8 mouse cellular contexts compared by ENCODE assay signal in genomic region chr12:31350944-31351928, GRCm38 (mm10). TPM values are rescaled to one million over a fixed set of nuclear protein-coding genes. Genes with fewer than 3 reads are reported as not detected.
DNase-seq lines count a peak whose midpoint lies in the region; ATAC-seq and TF ChIP-seq lines count a peak whose summit lies in the region.

Gene Dld (minus strand): TSS chr12:31351453.

- peaks cover 5% of the 10 kb centered on the region for H3K4me1 ChIP-seq in embryonic facial prominence, embryonic 14.5 days (ENCODE audit: control insufficient read depth, insufficient read depth, low read length)
- peaks cover 2% of the 10 kb centered on the region for H3K4me1 ChIP-seq in heart, adult 2 months (ENCODE audit: control insufficient read depth, insufficient read depth, low read length)
- peaks cover 12% of the 10 kb centered on the region for H3K4me1 ChIP-seq in limb, embryonic 13.5 days
- peaks cover 13% of the 10 kb centered on the region for H3K4me1 ChIP-seq in midbrain, embryonic 16.5 days (ENCODE audit: control insufficient read depth, insufficient read depth, low read length)

- 0 out of 2 replicates have a peak, but pooled peaks have one; percentile 8 for TF ChIP-seq CTCF in heart, adult 2 months (IDR thresholded peaks at IDR 0.05)

- H3K4me2 ChIP-seq in embryonic facial prominence, embryonic 14.5 days (ENCODE audit: low read depth, low read length) = peak within 1 kb of the TSS; percentile 91
- peak within 1 kb of the TSS; percentile 90 for H3K4me2 ChIP-seq in limb, embryonic 13.5 days (replicated peaks)
- peak within 1 kb of the TSS; percentile 84 for H3K4me2 ChIP-seq in midbrain, embryonic 16.5 days (ENCODE audit: low read length)

- intact Hi-C loops in heart, adult 2 months (cut with DNase I) = loop anchor here (10.0 kb wide), 1 partner anchor 436 kb away; the partner anchor contains the start of genes Acp1 and Sh3yl1

- TF ChIP-seq POLR2A in heart, adult 2 months (IDR thresholded peaks at IDR 0.05; ENCODE audit: insufficient read depth, low read depth, low read length) = peak; percentile 96

- H3K9ac ChIP-seq in embryonic facial prominence, embryonic 14.5 days (ENCODE audit: low read depth, low read length) = peak within 1 kb of the TSS; percentile 94
- H3K9ac ChIP-seq in heart, adult 2 months (ENCODE audit: low read depth, low read length) = peak within 1 kb of the TSS; percentile 94
- H3K9ac ChIP-seq in limb, embryonic 13.5 days = peak within 1 kb of the TSS; percentile 97
- H3K9ac ChIP-seq in midbrain, embryonic 16.5 days (ENCODE audit: low read depth, low read length) = peak within 1 kb of the TSS; percentile 88

- peak; percentile 97 for DNase-seq in 3T3-L1 (ENCODE audit: low read depth, low spot score)
- DNase-seq in adrenal gland, postnatal 4 days (ENCODE audit: low spot score in 2 of 2) = peak; percentile 91 to 97
- DNase-seq in embryonic facial prominence, embryonic 14.5 days (ENCODE audit: low spot score) = peak; percentile 99
- DNase-seq in heart, adult 2 months = peak; percentile 97
- DNase-seq in kidney, adult 8-10 months = peak; percentile 96 to 97
- peak; percentile 93 to 98 for DNase-seq in spleen, postnatal 10 days (ENCODE audit: low spot score in 2 of 2)

- peaks cover 4% of the 10 kb centered on the region for H3K79me2 ChIP-seq in heart, adult 2 months (replicated peaks; ENCODE audit: control insufficient read depth, insufficient read depth, low read length)

- no peaks in the 10 kb centered on the region for H3K27me3 ChIP-seq in embryonic facial prominence, embryonic 14.5 days (replicated peaks; ENCODE audit: control insufficient read depth, insufficient read depth, low read length)
- H3K27me3 ChIP-seq in heart, adult 2 months (ENCODE audit: control insufficient read depth, insufficient read depth, low read length) = no peaks in the 10 kb centered on the region
- H3K27me3 ChIP-seq in limb, embryonic 13.5 days = no peaks in the 10 kb centered on the region
- no peaks in the 10 kb centered on the region for H3K27me3 ChIP-seq in midbrain, embryonic 16.5 days (ENCODE audit: control insufficient read depth, insufficient read depth, low read depth, low read length)

- peak within 1 kb of the TSS; percentile 85 for H3K27ac ChIP-seq in embryonic facial prominence, embryonic 14.5 days (replicated peaks; ENCODE audit: low read depth, low read length)
- H3K27ac ChIP-seq in heart, adult 2 months = peak within 1 kb of the TSS; percentile 90
- peak within 1 kb of the TSS; percentile 61; the same call in 1 of the 2 replicates for H3K27ac ChIP-seq in limb, embryonic 13.5 days
- peak within 1 kb of the TSS; percentile 75 for H3K27ac ChIP-seq in midbrain, embryonic 16.5 days (ENCODE audit: low read length)

- H3K36me3 ChIP-seq in embryonic facial prominence, embryonic 14.5 days (ENCODE audit: control insufficient read depth, insufficient read depth, low read length) = peaks cover 20% of the 10 kb centered on the region
- peaks cover 16% of the 10 kb centered on the region for H3K36me3 ChIP-seq in heart, adult 2 months (ENCODE audit: control insufficient read depth, insufficient read depth, low read length)
- H3K36me3 ChIP-seq in limb, embryonic 13.5 days = peaks cover 19% of the 10 kb centered on the region
- peaks cover 6% of the 10 kb centered on the region; the same call in 1 of the 2 replicates for H3K36me3 ChIP-seq in midbrain, embryonic 16.5 days (ENCODE audit: control insufficient read depth, insufficient read depth, low read length)

- peak within 1 kb of the TSS; percentile 96 for H3K4me3 ChIP-seq in embryonic facial prominence, embryonic 14.5 days (ENCODE audit: low read depth, low read length)
- peak within 1 kb of the TSS; percentile 100 for H3K4me3 ChIP-seq in heart, adult 2 months
- peak within 1 kb of the TSS; percentile 96 for H3K4me3 ChIP-seq in limb, embryonic 13.5 days
- H3K4me3 ChIP-seq in midbrain, embryonic 16.5 days (ENCODE audit: low read depth, low read length) = peak within 1 kb of the TSS; percentile 97

- H3K9me3 ChIP-seq in embryonic facial prominence, embryonic 14.5 days (ENCODE audit: control insufficient read depth, low read length) = no peaks in the 10 kb centered on the region
- no peaks in the 10 kb centered on the region for H3K9me3 ChIP-seq in limb, embryonic 13.5 days
- H3K9me3 ChIP-seq in midbrain, embryonic 16.5 days (replicated peaks; ENCODE audit: control insufficient read depth, low read length, poor library complexity, severe bottlenecking) = no peaks in the 10 kb centered on the region

- ATAC-seq in embryonic facial prominence, embryonic 14.5 days (ENCODE audit: low read depth) = peak; percentile 100
- peak; percentile 99 for ATAC-seq in limb, embryonic 13.5 days (ENCODE audit: low FRiP score, low read depth)
- ATAC-seq in midbrain, embryonic 16.5 days = peak; percentile 100

- TF ChIP-seq EP300 in heart, adult 2 months (IDR thresholded peaks at IDR 0.05; ENCODE audit: insufficient read depth, low read depth, low read length) = no peak

- 10% methylated on average over 31 of the region's 66 CpGs for WGBS in embryonic facial prominence, embryonic 14.5 days
- WGBS in heart, adult 2 months = 5% methylated on average over 66 of the region's 66 CpGs
- WGBS in limb, embryonic 13.5 days = 6% methylated on average over 66 of the region's 66 CpGs
- WGBS in midbrain, embryonic 16.5 days = 5% methylated on average over 65 of the region's 66 CpGs

RNA-seq across cellular contexts. Expression of gene Dld, which starts in this region (rescaled TPM):
- total RNA-seq in adrenal gland, postnatal 4 days (2021) = 100 to 1,000 TPM; 226 to 243 TPM
- 127 and 138 TPM in 2 replicates for polyA plus RNA-seq in embryonic facial prominence, embryonic 14.5 days (2014; fragmentation: Nextera tagmentation; extraction: Ambion mirVana)
- 100 to 1,000 TPM; 374 to 406 TPM for total RNA-seq in heart, adult 2 months (2021)
- 85.0 and 180 TPM in 2 replicates for polyA plus RNA-seq in heart, adult 2 months (2012; rRNA removed)
- 144 and 145 TPM in 2 replicates for polyA plus RNA-seq in limb, embryonic 13.5 days (2015; fragmentation: Nextera tagmentation; extraction: Ambion mirVana)
- polyA plus RNA-seq in midbrain, embryonic 16.5 days (2015; fragmentation: Nextera tagmentation; extraction: Ambion mirVana) = 122 and 132 TPM in 2 replicates

Comparison
In these comparisons a context has a peak if more than half of its experiments do, and no peak if none do; other contexts are left out.
1. Peak in every context shown above with its lines: DNase-seq, ATAC-seq, H3K4me3 ChIP-seq and H3K27ac ChIP-seq.